ENCODE assay signal across 10 mouse cellular contexts in the genomic region with DNA sequence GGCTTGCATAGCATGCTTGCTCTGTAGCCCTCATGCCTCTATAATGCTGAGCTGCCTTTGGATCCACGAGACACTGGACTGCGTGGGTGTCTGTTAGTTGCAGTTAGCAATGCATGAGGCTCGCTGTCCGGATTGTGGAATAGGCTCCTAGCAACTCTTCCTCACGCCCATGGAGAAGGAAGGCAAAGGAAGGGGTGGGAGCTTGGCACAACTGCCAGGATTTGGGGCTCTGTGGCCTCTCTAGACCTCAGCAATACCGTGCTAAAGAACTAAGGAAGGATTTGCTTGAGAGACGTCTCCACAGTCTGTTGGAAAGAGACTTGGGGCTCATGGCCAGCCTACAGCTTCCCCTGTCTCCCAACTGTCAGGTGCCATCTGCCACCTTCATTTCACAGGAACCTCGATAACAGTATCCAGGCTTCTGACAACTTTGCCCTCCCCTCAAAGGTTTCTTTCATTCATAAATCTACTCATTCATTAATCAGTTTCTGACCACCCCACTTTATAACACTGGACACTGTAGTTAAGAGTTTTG. TPM values are rescaled to one million over a fixed set of nuclear protein-coding genes. Genes with fewer than 3 reads are reported as not detected.
DNase-seq lines count a peak whose midpoint lies in the region; ATAC-seq and TF ChIP-seq lines count a peak whose summit lies in the region.
"Had no signal": no experiment of that assay in that cellular context is flagged by ENCODE, and none has a peak within 500 bp of the region (broad histone marks: within the 10 kb centered on the region; RNA-seq: fewer than 3 reads in every experiment).

No protein-coding gene starts in this region.

- H3K36me3 ChIP-seq in heart, embryonic 13.5 days, result peaks cover 72% of the 10 kb centered on the region
- peaks cover 33% of the 10 kb centered on the region for H3K36me3 ChIP-seq in forebrain, embryonic 12.5 days (replicated peaks)
- no peaks in the 10 kb centered on the region for H3K36me3 ChIP-seq in hindbrain, postnatal 0 days (ENCODE audit: insufficient read depth, low read length)
- H3K36me3 ChIP-seq in neural tube, embryonic 13.5 days, result peaks cover 15% of the 10 kb centered on the region

- peak overlapping the region; percentile 67 for H3K9ac ChIP-seq in heart, embryonic 13.5 days
- H3K9ac ChIP-seq in forebrain, embryonic 12.5 days, result no peak overlapping the region
- peak overlapping the region; percentile 52; the same call in 1 of the 2 replicates for H3K9ac ChIP-seq in hindbrain, postnatal 0 days (replicated peaks; ENCODE audit: low read length)
- peak overlapping the region; percentile 67 for H3K9ac ChIP-seq in neural tube, embryonic 13.5 days

- H3K27ac ChIP-seq in heart, embryonic 13.5 days (replicated peaks), result no peak overlapping the region
- H3K27ac ChIP-seq in forebrain, embryonic 12.5 days, result peak overlapping the region; percentile 90
- peak overlapping the region; percentile 89 for H3K27ac ChIP-seq in hindbrain, postnatal 0 days
- H3K27ac ChIP-seq in neural tube, embryonic 13.5 days (replicated peaks), result peak overlapping the region; percentile 97

- peaks cover 15% of the 10 kb centered on the region for H3K4me1 ChIP-seq in heart, embryonic 13.5 days
- peaks cover 25% of the 10 kb centered on the region for H3K4me1 ChIP-seq in forebrain, embryonic 12.5 days
- peaks cover 16% of the 10 kb centered on the region; the same call in 1 of the 2 replicates for H3K4me1 ChIP-seq in hindbrain, postnatal 0 days (ENCODE audit: insufficient read depth, low read length)
- H3K4me1 ChIP-seq in neural tube, embryonic 13.5 days (replicated peaks), result peaks cover 32% of the 10 kb centered on the region

- no peak overlapping the region for H3K4me2 ChIP-seq in heart, embryonic 13.5 days
- H3K4me2 ChIP-seq in forebrain, embryonic 12.5 days, result no peak overlapping the region
- no peak overlapping the region for H3K4me2 ChIP-seq in hindbrain, postnatal 0 days (ENCODE audit: low read depth, low read length)
- no peak overlapping the region for H3K4me2 ChIP-seq in neural tube, embryonic 13.5 days

- DNase-seq in heart, postnatal 14 days, result no peak
- DNase-seq in hindbrain, postnatal 0 days (ENCODE audit: low spot score), result peak; percentile 30
- no peak for DNase-seq in adrenal gland, adult 8-10 months
- DNase-seq in retina, embryonic 14.5 days (ENCODE audit: low spot score), result no peak
- no peak for DNase-seq in liver
- DNase-seq: cerebellum, adult 11 months; heart, postnatal 4 days had no signal

- WGBS in heart, embryonic 13.5 days, result 78% methylated on average over 8 of the region's 8 CpGs
- WGBS in forebrain, embryonic 12.5 days, result 90% methylated on average over 8 of the region's 8 CpGs
- WGBS in hindbrain, postnatal 0 days, result 42% methylated on average over 8 of the region's 8 CpGs
- 77% methylated on average over 8 of the region's 8 CpGs for WGBS in neural tube, embryonic 13.5 days

- no peak for ATAC-seq in heart, embryonic 13.5 days (ENCODE audit: extremely low read depth, insufficient number of reproducible peaks, low FRiP score, low TSS enrichment)
- ATAC-seq in forebrain, embryonic 12.5 days (ENCODE audit: low FRiP score), result no peak
- no peak for ATAC-seq in hindbrain, postnatal 0 days
- no peak for ATAC-seq in neural tube, embryonic 13.5 days (ENCODE audit: low read depth)

- no peak for TF ChIP-seq CTCF in hindbrain, postnatal 0 days (IDR thresholded peaks at IDR 0.05; ENCODE audit: low read depth)

- no peaks in the 10 kb centered on the region for H3K27me3 ChIP-seq in heart, embryonic 13.5 days (replicated peaks)
- no peaks in the 10 kb centered on the region for H3K27me3 ChIP-seq in forebrain, embryonic 12.5 days
- H3K27me3 ChIP-seq in hindbrain, postnatal 0 days (ENCODE audit: insufficient read depth, low read length), result no peaks in the 10 kb centered on the region
- H3K27me3 ChIP-seq in neural tube, embryonic 13.5 days, result no peaks in the 10 kb centered on the region

- H3K4me3 ChIP-seq in heart, embryonic 13.5 days, result no peak overlapping the region
- H3K4me3 ChIP-seq in forebrain, embryonic 12.5 days (replicated peaks), result no peak overlapping the region
- H3K4me3 ChIP-seq in hindbrain, postnatal 0 days (ENCODE audit: low read length), result no peak overlapping the region
- no peak overlapping the region for H3K4me3 ChIP-seq in neural tube, embryonic 13.5 days

- intact Hi-C loops in heart, postnatal 14 days (cut with DNase I), result no loop called here

- no peaks in the 10 kb centered on the region for H3K9me3 ChIP-seq in heart, embryonic 13.5 days
- no peaks in the 10 kb centered on the region for H3K9me3 ChIP-seq in forebrain, embryonic 12.5 days
- no peaks in the 10 kb centered on the region for H3K9me3 ChIP-seq in hindbrain, postnatal 0 days (ENCODE audit: low read length)
- no peaks in the 10 kb centered on the region for H3K9me3 ChIP-seq in neural tube, embryonic 13.5 days

RNA-seq across cellular contexts. Expression of gene Lrrc75a, which starts 33.4 kb away (rescaled TPM):
- 14.3 and 17.0 TPM in 2 replicates for polyA plus RNA-seq in heart, embryonic 13.5 days (2015; fragmentation: Nextera tagmentation; extraction: Ambion mirVana)
- 1 to 10 TPM; 6.3 to 7.9 TPM for total RNA-seq in heart, postnatal 14 days (2021)
- 12.6 and 15.1 TPM in 2 replicates for polyA plus RNA-seq in forebrain, embryonic 12.5 days (2016; fragmentation: Nextera tagmentation; extraction: Ambion mirVana)
- total RNA-seq in hindbrain, postnatal 0 days (2014; rRNA removed), result 26.0 and 29.7 TPM in 2 replicates
- polyA plus RNA-seq in hindbrain, postnatal 0 days (2015; fragmentation: Nextera tagmentation; extraction: Ambion mirVana), result 6.4 and 6.9 TPM in 2 replicates
- 8.5 and 8.9 TPM in 2 replicates for polyA plus RNA-seq in neural tube, embryonic 13.5 days (2015; fragmentation: Nextera tagmentation; extraction: Ambion mirVana)
- total RNA-seq in adrenal gland, adult 8-10 months (2022), result 10 to 100 TPM; 30.3 to 54.2 (median 37.9) TPM

RNA-seq across cellular contexts. Expression of gene Mmgt2, which starts 33.5 kb away (rescaled TPM):
- polyA plus RNA-seq in heart, embryonic 13.5 days (2015; fragmentation: Nextera tagmentation; extraction: Ambion mirVana), result 42.8 and 53.9 TPM in 2 replicates
- total RNA-seq in heart, postnatal 14 days (2021), result 10 to 100 TPM in 1 of 2 experiments, 1 to 10 TPM in 1; 10.0 to 10.3 TPM
- 36.8 and 38.1 TPM in 2 replicates for polyA plus RNA-seq in forebrain, embryonic 12.5 days (2016; fragmentation: Nextera tagmentation; extraction: Ambion mirVana)
- total RNA-seq in hindbrain, postnatal 0 days (2014; rRNA removed), result 15.6 and 43.9 TPM in 2 replicates
- 22.6 and 28.1 TPM in 2 replicates for polyA plus RNA-seq in hindbrain, postnatal 0 days (2015; fragmentation: Nextera tagmentation; extraction: Ambion mirVana)
- 21.4 and 25.6 TPM in 2 replicates for polyA plus RNA-seq in neural tube, embryonic 13.5 days (2015; fragmentation: Nextera tagmentation; extraction: Ambion mirVana)
- 10 to 100 TPM; 39.9 to 60.5 (median 52.3) TPM for total RNA-seq in adrenal gland, adult 8-10 months (2022)

RNA-seq across cellular contexts. Expression of gene Trpv2, which starts 40.7 kb away (rescaled TPM):
- polyA plus RNA-seq in heart, embryonic 13.5 days (2015; fragmentation: Nextera tagmentation; extraction: Ambion mirVana), result 3.4 and 4.7 TPM in 2 replicates
- total RNA-seq in heart, postnatal 14 days (2021), result 1 to 10 TPM; 3.4 to 4.5 TPM
- polyA plus RNA-seq in forebrain, embryonic 12.5 days (2016; fragmentation: Nextera tagmentation; extraction: Ambion mirVana), result 6.4 and 7.3 TPM in 2 replicates
- 46.2 and 51.0 TPM in 2 replicates for total RNA-seq in hindbrain, postnatal 0 days (2014; rRNA removed)
- 24.4 and 24.9 TPM in 2 replicates for polyA plus RNA-seq in hindbrain, postnatal 0 days (2015; fragmentation: Nextera tagmentation; extraction: Ambion mirVana)
- 23.1 and 25.0 TPM in 2 replicates for polyA plus RNA-seq in neural tube, embryonic 13.5 days (2015; fragmentation: Nextera tagmentation; extraction: Ambion mirVana)
- 1 to 10 TPM; 3.6 to 7.2 (median 4.9) TPM for total RNA-seq in adrenal gland, adult 8-10 months (2022)
